Mouse (Mus musculus) macrophage (primary cell): ENCODE data around the gene Rtf2. TPM values are rescaled to one million over a fixed set of nuclear protein-coding genes. Genes with fewer than 3 reads are reported as not detected.
A peak's percentile ranks its signal among the peaks of the same experiment; 100 is the strongest.

Experiments
- H3K27ac ChIP-seq: fragments of 350-480 bp; formaldehyde crosslinking; 2 replicates; pipeline ENCODE4 v1.9.0; 2021
- H3K36me3 ChIP-seq: fragments of 350-480 bp; formaldehyde crosslinking; 2 replicates; pipeline ENCODE4 v1.9.0; 2021; ENCODE audit errors: inconsistent target
- H3K4me3 ChIP-seq: fragments of 350-480 bp; formaldehyde crosslinking; 2 replicates; pipeline ENCODE4 v1.9.0; 2021; ENCODE audit errors: inconsistent target
- H3K79me2 ChIP-seq: fragments of 350-480 bp; formaldehyde crosslinking; 2 replicates; pipeline ENCODE4 v1.9.0; 2021; ENCODE audit errors: inconsistent target
- WGBS: methylation state at CpG from one replicate; pipeline ENCODE4 v1.1.7; 2026; ENCODE audit warnings: inconsistent platforms; ENCODE audit not compliant: missing documents; 5-methylcytosine and 5-hydroxymethylcytosine counted together
- polyA plus RNA-seq: library from polyadenylated mRNA; stranded (reverse); fragments of 250-400 nt; gene quantifications from 3 replicates; pipeline ENCODE4 v1.2.4, GENCODE M21; 2018; ENCODE audit warnings: inconsistent platforms

Gene Rtf2
- polyA plus RNA-seq, 1 experiment from 2014 or later = 215 TPM

- H3K36me3 ChIP-seq = no peaks in the 10 kb centered on the region
- H3K27ac ChIP-seq = no peak overlapping the region
- WGBS = 32% methylated on average over 9 of the region's 9 CpGs
- H3K79me2 ChIP-seq = no peaks in the 10 kb centered on the region
- no peak overlapping the region for H3K4me3 ChIP-seq
Observed at GRCm38 (mm10) chr2:172412454-172412853, 27.9 kb upstream of the Rtf2 start.

- Histone ChIP-seq H3K79me2 (no peaks in the 10 kb centered on the region), H3K27ac (no peak overlapping the region), H3K4me3 (no peak overlapping the region), H3K36me3 (no peaks in the 10 kb centered on the region)
- 87% methylated on average over 4 of the region's 4 CpGs for WGBS
Observed at GRCm38 (mm10) chr2:172413273-172413672, 27.1 kb upstream of the Rtf2 start.

- no peaks in the 10 kb centered on the region for H3K36me3 ChIP-seq
- no peak overlapping the region for H3K27ac ChIP-seq
- no peak overlapping the region for H3K4me3 ChIP-seq
- 90% methylated on average over 5 of the region's 5 CpGs for WGBS
- no peaks in the 10 kb centered on the region for H3K79me2 ChIP-seq
Observed at GRCm38 (mm10) chr2:172413894-172414293, 26.5 kb upstream of the Rtf2 start.

DNA sequence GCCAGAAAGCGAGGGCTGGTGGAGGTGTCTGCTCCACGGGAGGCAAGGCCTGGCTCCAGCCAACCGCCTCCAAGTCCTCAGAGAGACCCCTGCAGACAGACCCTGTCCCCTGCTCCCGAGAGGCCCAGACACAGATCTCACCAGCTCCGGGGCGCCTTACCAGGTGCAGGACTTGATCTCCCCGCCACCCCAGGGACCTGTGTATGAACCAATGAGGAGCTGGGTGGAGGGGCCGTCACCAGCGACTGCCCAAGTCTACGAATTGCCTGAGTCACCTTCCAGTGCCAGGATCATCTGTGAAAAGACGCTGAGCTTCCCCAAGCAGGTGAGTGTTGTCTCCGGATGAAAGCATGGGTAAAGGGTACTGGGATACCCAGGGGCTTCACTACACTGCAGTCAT lies 24.1 kb upstream of the Rtf2 start:
- Histone ChIP-seq H3K36me3 (no peaks in the 10 kb centered on the region), H3K27ac (no peak overlapping the region)
- WGBS = 95% methylated on average over 11 of the region's 12 CpGs

GRCm38 (mm10) chr2:172416876-172417275 lies 23.5 kb upstream of the Rtf2 start:
- 96% methylated on average over 5 of the region's 5 CpGs for WGBS
- no peaks in the 10 kb centered on the region for H3K36me3 ChIP-seq
- no peaks in the 10 kb centered on the region for H3K79me2 ChIP-seq
- H3K4me3 ChIP-seq = no peak overlapping the region
- no peak overlapping the region for H3K27ac ChIP-seq

More for the DNA sequence above, 24.1 kb upstream of the Rtf2 start:
- Histone ChIP-seq H3K4me3 (no peak overlapping the region), H3K79me2 (no peaks in the 10 kb centered on the region)

GRCm38 (mm10) chr2:172418208-172418607 lies 22.1 kb upstream of the Rtf2 start:
- no peaks in the 10 kb centered on the region for H3K36me3 ChIP-seq

GRCm38 (mm10) chr2:172430609-172431008 lies 9.7 kb upstream of the Rtf2 start:
- whole genome bisulfite sequencing = 57% methylated on average over 1 of the region's 1 CpGs
- no peak overlapping the region for H3K4me3 ChIP-seq
- H3K36me3 ChIP-seq = no peaks in the 10 kb centered on the region

More at GRCm38 (mm10) chr2:172418208-172418607, 22.1 kb upstream of the Rtf2 start:
- Histone ChIP-seq H3K4me3 (no peak overlapping the region), H3K27ac (no peak overlapping the region), H3K79me2 (no peaks in the 10 kb centered on the region)
- 94% methylated on average over 5 of the region's 5 CpGs for WGBS

GRCm38 (mm10) chr2:172433746-172434145 lies 6.6 kb upstream of the Rtf2 start:
- WGBS = 19% methylated on average over 5 of the region's 5 CpGs
- Histone ChIP-seq H3K36me3 (no peaks in the 10 kb centered on the region), H3K27ac (no peak overlapping the region), H3K79me2 (no peaks in the 10 kb centered on the region), H3K4me3 (no peak overlapping the region)

More at GRCm38 (mm10) chr2:172430609-172431008, 9.7 kb upstream of the Rtf2 start:
- no peak overlapping the region for H3K27ac ChIP-seq
- H3K79me2 ChIP-seq = no peaks in the 10 kb centered on the region

DNA sequence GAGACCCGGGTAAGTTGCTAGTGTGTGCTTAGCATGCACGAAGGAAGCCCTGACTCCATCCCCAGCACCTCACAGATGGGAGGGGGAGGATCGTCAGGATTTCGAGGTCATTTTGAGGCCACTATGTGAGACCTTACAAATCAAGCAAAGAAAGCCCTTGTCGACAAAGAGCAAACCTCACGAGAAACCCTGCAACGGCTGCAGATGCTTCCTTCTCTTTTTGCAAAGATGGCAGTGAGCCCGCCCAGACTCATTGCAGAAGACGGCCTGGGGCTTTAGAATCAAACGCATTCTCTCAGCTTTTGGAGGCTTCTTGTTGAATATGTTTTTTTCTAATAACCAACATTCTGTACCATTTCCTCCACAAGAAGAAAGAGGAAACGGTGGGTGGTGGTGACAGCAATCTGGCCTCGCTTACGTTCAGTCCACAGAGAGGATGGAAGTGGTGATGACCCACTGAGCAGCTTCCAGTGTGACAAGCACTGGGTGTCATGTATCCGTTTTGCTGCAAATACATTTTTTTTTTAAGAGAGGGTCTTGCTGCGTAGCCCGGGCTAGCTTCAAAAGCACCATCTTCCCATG lies 2.9 kb upstream of the Rtf2 start:
- WGBS = 3% methylated on average over 16 of the region's 16 CpGs
- no peaks in the 10 kb centered on the region for H3K36me3 ChIP-seq
- peaks cover 25% of the 10 kb centered on the region for H3K79me2 ChIP-seq
- no peak overlapping the region for H3K4me3 ChIP-seq
- peak overlapping the region; percentile 91 for H3K27ac ChIP-seq

GRCm38 (mm10) chr2:172440640-172441005 lies 267 bp downstream of the Rtf2 start:
- under 1% methylated on average over 21 of the region's 21 CpGs for WGBS
- Histone ChIP-seq H3K36me3 (peaks cover 21% of the 10 kb centered on the region), H3K4me3 (peak overlapping the region; percentile 99), H3K79me2 (peaks cover 57% of the 10 kb centered on the region), H3K27ac (peak overlapping the region; percentile 81)

- Histone ChIP-seq H3K4me3 (peak overlapping the region; percentile 99), H3K27ac (peak overlapping the region; percentile 81)
- 37% methylated on average over 6 of the region's 6 CpGs for WGBS
Observed at GRCm38 (mm10) chr2:172441176-172441575, 820 bp downstream of the Rtf2 start.

DNA sequence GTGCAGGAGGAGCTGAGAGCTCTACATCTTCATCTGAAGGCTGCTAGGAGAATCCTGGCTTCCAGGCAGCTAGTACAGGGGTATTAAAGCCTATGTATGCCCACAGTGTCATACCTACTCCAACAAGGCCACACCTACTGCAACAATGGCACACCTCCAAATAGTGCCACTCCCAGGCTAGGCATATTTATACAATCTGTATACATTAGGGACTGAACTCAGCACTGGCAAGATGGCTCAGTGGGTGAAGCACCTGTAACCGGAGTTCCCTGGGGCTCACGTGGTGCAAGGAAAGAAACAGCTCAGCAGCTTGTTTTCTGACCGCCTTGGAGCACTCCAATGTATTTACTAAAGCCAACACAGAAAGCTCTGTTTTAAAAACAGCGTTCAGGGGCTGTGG lies 5.3 kb downstream of the Rtf2 start:
- Histone ChIP-seq H3K36me3 (peaks cover 71% of the 10 kb centered on the region), H3K4me3 (no peak overlapping the region), H3K79me2 (peaks cover 73% of the 10 kb centered on the region), H3K27ac (no peak overlapping the region)
- 90% methylated on average over 4 of the region's 4 CpGs for WGBS

More at GRCm38 (mm10) chr2:172441176-172441575, 820 bp downstream of the Rtf2 start:
- H3K36me3 ChIP-seq = peaks cover 26% of the 10 kb centered on the region
- H3K79me2 ChIP-seq = peaks cover 62% of the 10 kb centered on the region

- Histone ChIP-seq H3K27ac (no peak overlapping the region), H3K79me2 (peaks cover 56% of the 10 kb centered on the region), H3K4me3 (no peak overlapping the region), H3K36me3 (peaks cover 85% of the 10 kb centered on the region)
- WGBS = 96% methylated on average over 6 of the region's 6 CpGs
Observed at GRCm38 (mm10) chr2:172447317-172447716, 7.0 kb downstream of the Rtf2 start.

DNA sequence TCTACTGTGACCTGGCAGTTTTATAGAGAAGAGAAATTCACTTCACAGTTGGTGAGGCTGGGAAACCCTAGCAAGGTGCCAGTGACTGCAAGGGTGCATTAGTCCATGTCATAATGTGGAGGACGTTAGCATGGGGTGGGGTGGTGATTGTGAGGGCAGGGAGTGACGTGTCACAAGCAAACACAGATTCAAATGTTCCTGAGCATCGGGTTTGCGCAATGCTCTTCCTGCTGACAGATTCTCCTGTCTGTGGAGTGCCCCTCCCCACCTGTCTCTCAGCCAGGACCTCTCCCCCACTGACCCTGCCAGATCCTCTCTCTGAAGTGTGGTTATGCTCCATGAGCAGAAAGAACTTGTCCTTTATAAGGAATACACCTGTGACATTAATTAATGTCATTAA lies 8.0 kb downstream of the Rtf2 start:
- Histone ChIP-seq H3K27ac (no peak overlapping the region), H3K36me3 (peaks cover 95% of the 10 kb centered on the region), H3K4me3 (no peak overlapping the region), H3K79me2 (peaks cover 48% of the 10 kb centered on the region)
- 69% methylated on average over 4 of the region's 4 CpGs for WGBS

DNA sequence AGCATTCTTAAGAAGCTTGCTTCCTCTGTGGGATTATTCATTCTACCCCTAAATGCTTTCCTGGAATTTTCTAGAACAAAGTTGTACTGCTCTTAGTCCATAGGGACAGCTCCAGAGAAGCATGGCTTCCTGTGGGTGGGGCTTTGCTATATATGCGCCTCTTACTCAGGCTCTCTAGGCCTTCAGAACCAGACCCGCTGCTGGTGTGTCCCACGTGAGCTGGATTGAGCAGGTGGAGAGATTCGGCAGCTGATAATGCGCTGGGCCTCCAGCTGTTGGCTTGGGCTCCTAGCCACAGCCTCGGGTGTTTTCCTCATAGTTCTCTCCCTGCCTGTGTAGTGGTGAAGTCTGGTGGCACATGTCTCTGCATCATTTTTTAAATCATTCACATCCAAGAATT lies 10.3 kb downstream of the Rtf2 start:
- Histone ChIP-seq H3K27ac (no peak overlapping the region), H3K36me3 (peaks cover 89% of the 10 kb centered on the region), H3K4me3 (no peak overlapping the region), H3K79me2 (peaks cover 44% of the 10 kb centered on the region; the same call in 1 of the 2 replicates)
- WGBS = 91% methylated on average over 6 of the region's 6 CpGs

GRCm38 (mm10) chr2:172452031-172452430 lies 11.7 kb downstream of the Rtf2 start:
- Histone ChIP-seq H3K27ac (no peak overlapping the region), H3K4me3 (no peak overlapping the region), H3K36me3 (peaks cover 88% of the 10 kb centered on the region), H3K79me2 (peaks cover 53% of the 10 kb centered on the region; the same call in 1 of the 2 replicates)
- WGBS = 100% methylated on average over 4 of the region's 4 CpGs
